Mouse (Mus musculus) skeletal muscle tissue, adult 2 months (tissue): ENCODE data around the gene Tmf1.

Source experiments
- DNase-seq: peaks from one replicate; pipeline ENCODE4 v3.0.0-alpha.2; 2012; ENCODE audit warnings: low read depth, low spot score

The Tmf1 gene

DNA sequence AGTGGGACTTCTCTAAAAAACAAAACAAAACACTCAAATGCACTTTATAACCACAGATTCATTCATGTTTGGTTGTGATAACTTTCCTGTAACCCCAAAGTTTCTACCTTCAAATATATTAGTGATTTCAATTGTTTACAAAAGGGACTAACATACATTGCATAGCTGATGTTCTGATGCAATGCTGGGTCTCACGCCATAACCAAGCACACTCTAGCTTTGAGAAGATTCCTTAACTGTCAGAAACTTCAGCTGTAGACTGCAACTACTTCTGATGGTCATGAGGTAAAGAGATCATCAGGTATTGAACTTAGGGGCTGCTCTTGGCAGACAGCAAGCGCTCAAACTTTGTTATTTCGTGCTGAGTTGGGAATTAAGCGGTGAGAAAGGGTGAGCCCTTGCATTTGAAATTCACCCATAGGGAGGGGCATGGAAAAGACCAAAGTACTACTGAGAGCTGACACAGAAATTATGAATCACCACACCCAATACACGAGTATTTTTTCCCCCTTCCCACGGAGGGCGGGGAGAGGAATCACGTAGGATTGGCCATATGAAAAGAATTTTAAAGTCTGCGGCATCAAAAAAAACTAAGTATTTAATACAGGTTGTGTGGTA, 25.4 kb upstream of the Tmf1 start:
- no peak for DNase-seq

DNA sequence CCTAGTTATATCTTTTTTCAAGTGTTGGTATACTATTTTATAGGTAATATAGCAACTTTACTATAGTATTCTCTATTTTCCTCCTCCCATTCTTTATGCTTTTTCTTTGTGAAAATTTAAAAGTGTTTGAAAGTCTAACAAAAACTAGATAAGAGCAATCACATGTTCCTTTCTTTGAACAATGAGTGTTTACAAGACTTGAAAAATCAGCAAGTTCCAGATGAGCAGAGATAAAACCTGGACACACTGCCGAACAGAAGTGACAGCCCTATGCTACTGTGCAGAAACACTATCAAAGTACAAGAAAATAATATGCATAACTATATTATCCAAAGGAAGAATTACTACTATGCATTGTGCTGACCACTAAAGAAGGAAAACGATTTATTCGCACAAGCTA, 23.6 kb upstream of the Tmf1 start:
- DNase-seq, result no peak

DNA sequence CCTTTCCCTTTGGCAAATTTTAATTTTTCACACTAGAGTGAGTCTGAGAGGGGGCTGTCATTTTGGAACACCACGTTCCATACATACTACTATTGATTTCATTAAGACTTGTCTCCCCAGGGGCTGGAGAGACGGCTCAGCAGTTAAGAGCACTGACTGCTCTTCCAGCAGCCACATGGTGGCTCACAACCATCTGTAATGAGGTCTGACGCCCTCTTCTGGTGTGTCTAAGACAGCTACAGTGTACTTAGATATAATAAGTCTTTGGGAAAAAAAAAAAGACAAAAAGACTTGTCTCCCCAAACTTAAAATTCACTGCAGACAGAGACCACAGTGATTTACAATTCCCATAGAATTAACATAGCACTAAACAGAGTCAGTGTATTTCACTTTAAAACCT, 21.5 kb upstream of the Tmf1 start:
- no peak for DNase-seq

GRCm38 (mm10) chr6:97179367-97179828, 476 bp upstream of the Tmf1 start:
- DNase-seq, result no peak

GRCm38 (mm10) chr6:97175716-97176115, 3.2 kb downstream of the Tmf1 start:
- no peak for DNase-seq

- DNase-seq, result no peak
Measured at GRCm38 (mm10) chr6:97150156-97150555, 28.8 kb downstream of the Tmf1 start.

DNA sequence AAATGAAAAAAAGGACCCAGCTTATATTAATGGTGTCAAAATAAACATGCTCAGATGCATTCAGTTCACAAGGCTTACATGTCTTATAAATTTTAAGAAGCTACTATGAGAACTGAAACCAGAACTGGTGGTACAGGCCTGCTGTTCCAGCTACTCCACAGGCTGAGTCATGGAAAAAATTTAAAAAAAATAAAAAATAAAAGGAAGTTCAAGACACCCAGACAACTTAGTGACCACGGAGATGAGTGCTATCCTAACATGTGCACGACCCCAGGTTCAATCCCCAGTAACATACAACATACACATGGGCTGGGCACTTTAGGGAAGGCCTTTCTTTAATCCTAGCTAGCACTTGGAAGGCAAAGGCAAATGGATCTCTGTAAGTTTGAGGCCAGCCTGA, 29.2 kb downstream of the Tmf1 start:
- DNase-seq, result no peak

- DNase-seq, result peak; percentile 61
Measured at GRCm38 (mm10) chr6:97148383-97149251, 30.3 kb downstream of the Tmf1 start, which contains the start of gene Eogt. TSS of gene Eogt (minus strand) at chr6:97149182.

DNA sequence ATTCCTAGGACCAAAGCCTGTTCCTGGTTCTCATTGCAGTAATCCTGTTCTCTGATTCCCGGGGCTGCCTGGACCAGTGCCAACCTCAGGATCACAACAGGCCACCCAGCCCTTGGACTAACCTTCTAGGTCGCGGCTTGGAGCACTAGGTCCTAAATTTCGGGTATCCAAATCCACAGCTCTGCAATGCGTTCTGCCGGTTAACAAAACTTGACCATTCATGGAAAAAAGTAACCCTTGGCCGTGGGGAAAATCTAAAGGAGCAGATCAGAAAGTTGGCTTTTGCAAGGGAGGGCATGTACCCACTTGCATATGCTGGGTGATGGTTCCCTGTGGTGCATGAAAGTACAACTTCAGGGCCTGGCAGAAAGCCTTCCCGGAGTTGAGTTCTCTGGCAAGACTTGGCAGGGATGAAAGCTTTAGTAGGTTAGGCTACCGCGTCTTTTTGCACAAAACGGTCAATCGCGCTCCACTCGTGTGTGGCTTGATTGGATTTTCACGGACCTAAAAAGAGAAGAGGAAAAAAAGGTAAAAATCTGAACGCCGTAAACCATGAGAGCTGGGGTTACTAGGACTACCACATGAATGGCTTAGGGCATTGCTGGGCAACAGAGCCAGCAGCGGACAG, 31.1 kb downstream of the Tmf1 start:
- DNase-seq, result peak; percentile 26

DNA sequence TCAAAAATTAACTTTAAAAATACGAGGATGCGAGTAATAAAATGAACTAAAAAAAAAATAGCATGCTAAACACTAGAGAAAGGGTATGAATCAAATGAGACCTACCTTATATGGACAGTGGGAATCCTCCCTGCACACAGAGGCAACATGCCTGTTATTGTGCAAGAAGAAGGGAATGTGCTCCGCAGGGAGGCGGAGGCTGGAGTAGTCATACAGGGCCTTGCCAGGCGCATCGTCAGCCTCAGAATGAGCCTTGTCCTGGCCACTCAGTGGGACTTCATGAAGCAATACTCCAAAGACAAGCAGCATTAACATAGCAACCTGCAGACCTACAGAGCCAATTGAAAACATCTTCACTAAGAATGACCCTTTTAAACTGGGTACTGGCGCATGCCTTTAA, 33.8 kb downstream of the Tmf1 start:
- peak; percentile 81 for DNase-seq

DNA sequence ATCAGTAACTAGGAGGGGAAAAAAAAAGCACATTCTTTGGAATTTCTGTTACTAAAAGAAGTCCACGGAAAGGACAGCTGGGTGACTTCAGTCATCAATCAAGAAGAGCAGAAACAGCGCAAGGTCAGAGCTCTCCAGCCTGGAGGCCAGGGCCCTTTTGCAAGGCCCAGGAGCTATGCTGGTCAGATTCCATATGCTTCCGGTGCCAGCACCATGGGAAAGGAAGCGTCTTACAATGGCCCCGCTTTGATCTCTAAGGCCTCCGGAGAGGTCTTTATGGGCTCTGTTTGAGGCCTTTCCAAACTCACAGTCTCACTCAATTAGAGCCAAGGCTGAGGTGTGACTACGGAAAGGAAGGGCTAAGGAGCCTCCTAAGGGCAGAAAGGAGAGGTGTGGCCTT, 34.6 kb downstream of the Tmf1 start:
- no peak for DNase-seq

DNA sequence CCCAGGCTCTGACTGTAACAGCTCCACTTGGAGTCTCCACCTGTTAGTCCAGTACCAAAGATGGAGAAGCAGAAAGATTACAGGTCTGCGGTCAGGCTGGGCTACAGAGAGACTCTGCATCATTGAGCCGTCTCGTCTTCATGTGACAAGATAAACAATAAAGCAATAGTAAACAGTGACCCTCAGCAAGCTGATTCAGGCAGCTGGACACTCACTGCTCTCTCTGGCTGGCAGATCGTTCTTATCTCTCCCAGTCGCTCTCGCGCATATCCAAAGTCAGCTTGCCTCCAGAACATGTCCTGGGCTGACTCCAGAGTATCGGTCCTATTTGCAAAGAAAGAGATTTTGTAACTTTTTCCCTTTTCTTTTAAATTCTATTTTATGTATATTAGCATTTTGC, 36.3 kb downstream of the Tmf1 start:
- DNase-seq, result no peak

DNA sequence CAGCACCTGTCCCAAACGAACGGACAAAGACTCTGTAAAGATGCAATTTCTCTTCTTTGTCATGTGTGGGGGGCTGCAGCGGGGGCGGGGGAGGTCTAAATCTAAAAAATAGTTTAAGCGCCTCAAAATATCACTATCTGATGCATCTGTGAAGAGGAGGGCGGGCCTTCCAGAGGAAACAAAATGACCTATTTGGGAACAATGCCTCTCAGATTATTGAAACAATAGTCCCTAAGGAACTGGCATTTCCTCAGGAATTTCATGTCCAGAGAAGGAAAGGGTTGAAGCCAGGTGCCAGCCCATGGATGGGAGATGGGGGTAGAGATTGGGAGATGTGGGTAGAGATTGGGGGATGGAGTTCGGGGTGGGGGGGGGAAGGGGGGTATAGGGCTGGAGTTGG, 37.1 kb downstream of the Tmf1 start:
- DNase-seq, result no peak

DNA sequence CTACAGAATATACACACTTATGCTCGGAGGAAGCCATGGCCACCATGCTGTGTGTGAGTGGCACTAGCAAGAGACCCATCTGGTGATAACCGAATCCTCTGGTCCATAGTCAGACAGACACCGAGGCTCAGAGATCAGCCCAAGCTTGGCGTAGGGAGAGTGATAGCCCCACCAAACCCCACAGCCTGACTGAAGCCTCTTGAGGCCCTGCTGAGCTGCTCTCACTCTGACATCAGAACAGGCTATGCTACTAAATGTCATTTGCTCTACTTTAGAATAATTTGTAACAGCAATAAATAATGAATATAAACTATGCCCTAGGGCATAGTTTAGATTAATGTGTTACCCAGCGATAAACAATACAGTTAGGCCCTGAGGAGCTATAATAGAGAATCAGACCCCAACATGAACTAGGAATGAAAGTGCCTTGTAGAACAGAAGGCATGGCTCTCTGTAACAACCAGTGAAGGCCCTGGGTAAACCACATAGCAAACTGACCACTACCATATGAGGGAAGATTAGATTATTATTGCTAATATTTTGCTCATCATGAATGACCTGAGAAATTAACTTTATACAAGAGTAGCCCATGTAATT, 46.1 kb downstream of the Tmf1 start:
- DNase-seq, result no peak

DNA sequence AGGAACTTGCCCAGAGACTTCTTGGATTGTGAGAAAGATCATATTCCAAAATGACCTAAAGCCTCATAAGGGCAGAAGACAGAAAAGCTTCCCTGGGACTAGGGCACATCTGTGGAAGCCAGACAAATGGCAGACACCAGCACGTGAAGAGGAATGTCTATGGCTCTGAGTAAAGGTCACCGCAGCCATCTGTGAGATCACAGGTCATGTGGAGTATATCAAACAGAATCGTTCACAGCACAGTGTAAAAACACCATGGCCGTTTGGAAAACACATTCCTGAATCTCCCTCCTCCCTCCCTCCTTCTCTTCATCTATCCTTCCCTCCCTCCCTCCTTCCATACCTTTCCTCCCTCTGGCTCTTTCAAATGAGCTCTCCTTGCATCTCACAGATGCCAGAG, 47.1 kb downstream of the Tmf1 start:
- no peak for DNase-seq

DNA sequence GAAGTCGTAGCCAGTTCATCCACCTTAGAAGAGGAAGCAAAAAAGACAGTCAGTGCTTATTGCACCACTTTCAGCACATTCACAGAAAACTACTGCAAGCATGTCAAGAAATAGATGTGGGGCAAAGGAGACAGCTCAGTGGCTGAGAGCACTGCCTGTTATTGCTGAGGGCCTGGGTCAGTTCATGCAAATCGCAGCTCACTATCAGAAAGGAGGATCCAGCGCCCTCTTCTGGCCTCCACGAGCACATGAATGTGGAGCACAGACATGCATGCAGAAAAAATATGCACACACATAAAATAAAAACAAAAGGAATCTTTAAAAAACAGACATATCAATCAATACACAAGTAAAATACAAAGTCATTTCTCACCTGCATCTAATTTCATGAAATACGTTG, 47.9 kb downstream of the Tmf1 start:
- DNase-seq, result no peak

DNA sequence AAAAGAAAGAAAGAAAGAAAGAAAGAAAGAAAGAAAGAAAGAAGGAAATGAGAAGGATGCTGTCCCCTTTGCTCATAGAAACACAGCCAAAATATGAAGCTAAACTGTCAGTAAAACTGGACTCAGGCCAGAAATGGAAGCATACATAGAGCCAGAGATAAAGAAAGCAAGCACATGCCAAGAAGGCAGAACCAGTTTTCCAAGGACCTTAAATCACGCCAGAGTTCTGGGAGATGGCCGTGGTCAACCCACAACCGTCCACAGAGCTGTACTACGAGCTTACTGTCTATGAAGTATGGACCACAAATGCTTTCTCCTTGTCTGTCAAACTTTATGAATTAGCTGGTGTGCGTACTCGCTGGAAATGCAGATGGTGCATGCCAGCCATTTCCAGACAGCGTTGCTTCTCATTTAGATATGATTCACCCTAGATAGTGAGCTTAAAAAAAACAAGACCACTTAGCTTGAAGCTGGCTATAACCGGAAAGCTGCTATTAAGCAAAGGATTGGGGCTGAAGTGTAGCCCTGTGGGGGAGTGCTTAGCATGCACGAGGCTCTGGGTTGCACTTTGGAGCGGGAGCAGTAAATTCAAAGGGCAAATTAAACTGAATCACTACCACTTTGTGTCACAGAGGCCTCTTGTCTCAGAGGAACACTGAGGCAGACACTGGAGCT, 54.4 kb downstream of the Tmf1 start:
- DNase-seq, result no peak

GRCm38 (mm10) chr6:97120922-97121321, 58.0 kb downstream of the Tmf1 start:
- no peak for DNase-seq

- no peak for DNase-seq
Measured at GRCm38 (mm10) chr6:97118327-97118726, 60.6 kb downstream of the Tmf1 start.

DNA sequence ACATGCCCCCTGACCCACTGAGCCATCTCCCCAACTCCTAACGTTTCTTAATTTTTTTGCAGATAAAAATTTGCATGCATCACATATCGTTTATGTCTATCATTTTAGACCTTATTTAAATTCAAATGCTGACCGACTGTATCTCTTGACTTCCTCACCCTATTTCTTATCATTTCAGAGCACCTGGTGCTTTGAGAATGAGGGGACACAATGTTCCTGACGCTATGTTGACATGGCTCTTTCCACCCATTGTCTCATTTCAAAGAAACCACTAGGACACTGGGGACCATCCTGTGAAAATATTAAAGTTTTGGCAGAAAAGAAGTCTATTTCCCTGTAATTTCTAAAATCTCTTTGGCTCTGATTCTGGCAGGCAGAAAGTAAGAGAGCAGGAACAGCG, 62.0 kb downstream of the Tmf1 start:
- DNase-seq, result no peak

DNA sequence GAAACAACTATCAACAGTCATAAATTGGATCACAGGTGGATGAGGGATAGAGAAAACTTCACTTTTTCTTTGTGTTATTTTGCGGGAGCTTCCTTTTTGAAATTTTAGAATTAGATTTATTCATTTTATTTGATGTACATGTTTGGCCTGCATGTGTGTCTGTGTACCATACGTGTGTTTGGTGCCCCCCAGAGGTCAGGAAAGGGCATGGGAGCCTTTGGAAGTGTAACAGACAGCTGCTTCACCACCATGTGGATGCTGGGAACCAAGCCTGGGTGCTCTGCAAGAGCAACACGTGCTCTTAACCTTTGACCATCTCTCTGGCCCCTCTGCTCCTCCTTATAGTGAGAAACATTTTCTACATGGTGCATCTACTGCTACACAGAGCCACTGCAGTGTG, 64.1 kb downstream of the Tmf1 start:
- no peak for DNase-seq

DNA sequence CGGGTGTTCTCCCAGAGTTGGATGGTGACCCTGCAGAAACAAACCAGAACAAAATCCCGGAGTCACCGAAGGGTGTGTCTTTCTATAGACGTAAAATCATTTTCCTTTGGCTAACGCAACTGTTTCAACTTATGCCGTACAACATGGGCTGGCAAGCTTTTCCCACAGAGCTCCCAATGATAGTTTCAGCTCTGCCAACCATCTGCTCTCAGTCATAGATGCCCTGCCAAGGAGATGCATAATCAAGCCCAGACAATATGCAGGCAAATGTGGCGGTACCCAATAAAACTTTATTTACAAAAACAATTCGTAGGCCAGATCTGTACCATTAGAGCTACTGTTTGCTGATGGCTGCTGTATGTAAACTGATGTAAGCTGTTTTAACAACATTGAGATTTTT, 66.7 kb downstream of the Tmf1 start:
- DNase-seq, result no peak
